Mouse (Mus musculus) layer of hippocampus, postnatal 36 days (tissue): Measurements from ENCODE around the gene Hoxa2. TPM values are rescaled to one million over a fixed set of nuclear protein-coding genes. Genes with fewer than 3 reads are reported as not detected.

Experiments used
- DNase-seq, 2 experiments: peaks; one replicate each; pipeline ENCODE4 v3.0.0; 2022
- total RNA-seq, 2 experiments: library from RNA; stranded (reverse); gene quantifications; 2 replicates each; pipeline ENCODE4 v1.2.3; 2021

Gene Hoxa2
- total RNA-seq, 2 experiments from 2014 or later: not detected

DNA sequence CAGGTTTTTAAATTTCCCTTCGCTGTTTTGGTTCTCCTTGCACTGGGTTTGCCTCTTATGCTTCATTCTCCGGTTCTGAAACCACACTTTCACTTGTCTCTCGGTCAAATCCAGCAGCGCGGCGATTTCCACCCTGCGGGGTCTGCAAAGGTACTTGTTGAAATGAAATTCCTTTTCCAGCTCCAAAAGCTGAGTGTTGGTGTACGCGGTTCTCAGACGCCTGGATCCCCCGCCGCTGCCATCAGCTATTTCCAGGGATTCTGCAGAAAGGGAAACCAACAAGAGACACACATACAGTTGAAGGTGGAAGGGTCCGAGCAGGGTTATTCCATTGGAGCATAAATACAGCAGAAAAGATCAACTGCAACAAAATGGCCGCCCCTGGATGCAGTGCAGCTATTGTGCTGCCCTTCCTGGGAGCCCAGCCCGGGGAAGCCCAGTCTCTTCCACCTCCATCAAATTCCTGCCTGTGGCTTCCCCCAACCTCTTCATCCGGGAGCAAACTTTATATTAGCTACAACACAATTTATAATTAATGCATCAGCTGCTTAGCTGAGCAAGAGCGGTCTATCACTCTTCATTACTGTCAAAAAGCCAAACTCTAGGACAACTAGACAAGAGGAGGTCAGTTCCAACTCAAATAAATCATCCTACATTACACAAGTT is 1.1 kb downstream of the Hoxa2 start:
- no peak for DNase-seq

DNA sequence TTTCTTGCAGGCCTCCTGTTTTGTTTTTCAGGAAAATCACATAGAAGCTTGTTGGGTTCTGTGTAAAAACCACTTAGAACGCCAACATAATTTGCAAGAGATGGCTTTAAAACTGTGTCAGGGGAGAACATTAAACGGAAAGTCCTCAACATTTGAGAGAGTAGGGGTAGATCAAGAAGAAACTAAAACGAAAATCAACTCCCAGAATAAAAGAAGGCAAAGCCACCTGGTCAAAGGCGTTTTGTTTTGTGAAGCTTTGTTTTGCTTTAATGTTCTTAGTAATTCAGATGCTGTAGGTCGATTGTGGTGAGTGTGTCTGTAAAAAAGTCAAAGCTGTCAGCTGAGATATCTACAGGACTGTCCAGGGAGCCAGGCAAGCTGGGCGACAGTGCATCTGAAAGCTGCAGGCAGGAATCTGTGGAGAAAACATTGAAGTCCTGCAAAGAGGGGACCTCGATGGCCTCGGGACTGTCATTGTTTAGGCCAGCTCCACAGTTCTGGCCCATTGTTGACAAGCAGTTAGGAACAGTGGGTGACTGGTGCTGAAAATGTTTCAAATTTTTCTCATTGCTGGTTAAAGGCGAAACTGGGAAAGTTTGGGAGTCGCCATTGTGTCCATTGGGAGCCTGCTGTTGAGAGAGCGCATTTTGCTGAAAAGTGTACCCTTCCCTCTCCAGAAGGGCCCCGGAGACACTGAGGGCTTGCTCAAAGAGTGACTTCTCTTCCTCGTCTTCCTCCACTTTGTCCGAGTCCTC is 1.8 kb downstream of the Hoxa2 start:
- no peak for DNase-seq

DNA sequence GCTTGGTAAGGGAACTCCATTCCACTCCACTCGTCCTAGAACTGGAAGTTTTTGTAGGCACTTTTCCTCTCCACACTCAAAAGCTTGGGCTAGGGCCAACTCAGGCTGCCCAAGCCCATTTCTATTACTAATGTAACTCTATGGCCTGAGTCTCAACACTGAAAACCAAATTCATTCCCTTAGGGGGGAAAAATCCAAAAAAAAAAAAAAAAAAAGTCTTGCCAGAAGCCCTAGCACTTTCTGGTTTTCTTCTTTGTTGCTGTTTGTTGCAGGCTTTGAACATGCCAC is 2.6 kb downstream of the Hoxa2 start:
- no peak for DNase-seq

DNA sequence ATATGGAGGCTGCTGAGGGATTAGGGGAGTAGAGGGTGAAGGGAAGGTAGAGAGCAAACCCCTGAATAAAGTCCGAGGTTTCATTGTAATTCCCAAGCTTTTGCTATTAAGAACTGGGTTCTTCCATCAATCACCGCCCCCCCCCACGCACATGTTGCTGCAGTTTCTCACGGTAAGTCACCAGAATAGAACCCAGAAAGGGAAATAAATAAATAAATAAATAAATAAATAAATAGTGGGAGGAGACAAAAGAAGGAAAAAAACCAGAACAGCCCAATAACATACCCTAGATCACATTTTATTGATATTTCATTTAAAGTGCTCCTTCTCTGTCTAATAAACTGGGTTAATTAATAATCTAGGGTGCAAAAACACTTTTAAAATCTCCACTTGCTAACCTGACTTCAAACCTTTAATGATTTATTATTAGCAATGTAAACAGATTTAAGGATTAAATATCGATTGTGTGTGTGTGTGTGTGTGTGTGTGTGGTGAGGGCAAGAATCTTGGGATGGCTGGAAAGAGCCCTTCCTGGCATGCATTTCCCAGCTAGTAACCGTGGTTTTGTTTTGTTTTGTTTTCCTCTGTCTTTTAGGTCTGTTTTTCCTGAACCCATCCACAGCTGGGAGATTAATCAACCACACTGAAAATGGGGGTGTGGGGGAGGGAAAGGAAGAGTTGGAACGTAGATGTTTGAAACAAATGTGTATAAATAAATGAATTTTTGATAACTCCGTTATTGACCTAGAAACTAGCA is 3.1 kb downstream of the Hoxa2 start:
- DNase-seq: no peak

DNA sequence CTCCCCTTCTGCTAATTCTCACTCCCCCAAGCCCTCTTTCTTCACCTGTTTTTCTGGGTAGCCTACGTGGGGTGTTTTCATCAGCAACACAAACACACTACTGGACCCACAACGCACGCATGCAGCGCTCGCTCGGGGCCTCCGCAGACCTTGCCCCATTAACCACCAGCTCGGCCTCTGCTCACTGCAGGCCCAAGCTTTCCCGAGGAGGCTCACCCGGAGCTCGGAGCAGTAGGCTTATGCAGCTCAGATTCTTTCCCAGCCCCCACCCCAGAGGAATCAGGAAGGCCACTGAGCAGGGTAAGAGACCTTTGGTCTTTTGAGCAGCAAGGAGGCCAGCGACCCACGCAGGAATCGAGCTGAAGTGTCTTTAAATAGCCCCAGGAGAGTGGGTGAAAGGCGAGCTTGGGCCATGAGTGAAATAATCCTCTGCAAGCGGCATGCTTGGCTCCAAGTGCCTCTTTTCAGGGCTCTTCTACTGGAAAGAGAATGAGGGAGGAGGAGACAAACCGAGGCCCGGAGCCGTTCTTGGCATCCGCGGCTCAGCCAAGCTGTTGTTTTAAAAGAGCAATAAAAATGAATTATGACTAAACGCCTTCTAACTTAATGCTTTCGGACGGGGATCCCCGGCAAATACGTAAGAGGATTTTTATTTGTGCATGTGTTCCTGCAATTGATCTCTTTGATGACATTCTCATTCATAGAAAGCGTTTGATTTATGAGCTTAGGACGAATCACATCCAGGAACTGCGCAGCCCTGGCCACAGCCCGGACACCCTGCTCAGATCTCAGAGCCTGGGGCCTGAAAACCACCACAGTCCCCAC is 3.9 kb downstream of the Hoxa2 start:
- no peak for DNase-seq

DNA sequence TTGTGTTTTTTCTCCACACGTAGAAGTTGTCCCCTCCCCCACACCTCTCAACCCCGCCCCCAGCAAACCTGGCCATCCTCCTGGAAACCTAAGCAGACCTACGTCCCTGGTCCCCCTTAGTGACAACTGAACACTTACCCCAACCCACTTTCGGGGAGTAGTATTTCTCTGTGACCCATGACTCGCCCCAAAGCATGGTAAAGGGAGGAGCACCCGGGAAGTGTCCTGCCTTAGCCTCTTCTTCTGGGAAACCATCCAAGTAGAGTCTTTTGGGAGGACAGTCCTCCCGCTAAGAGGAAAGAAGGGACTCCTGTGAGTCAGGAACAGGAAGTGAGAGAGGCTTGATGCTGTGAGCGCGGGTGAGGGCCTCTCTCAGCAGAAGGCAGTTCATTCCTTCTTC is 4.7 kb downstream of the Hoxa2 start:
- DNase-seq: no peak

DNA sequence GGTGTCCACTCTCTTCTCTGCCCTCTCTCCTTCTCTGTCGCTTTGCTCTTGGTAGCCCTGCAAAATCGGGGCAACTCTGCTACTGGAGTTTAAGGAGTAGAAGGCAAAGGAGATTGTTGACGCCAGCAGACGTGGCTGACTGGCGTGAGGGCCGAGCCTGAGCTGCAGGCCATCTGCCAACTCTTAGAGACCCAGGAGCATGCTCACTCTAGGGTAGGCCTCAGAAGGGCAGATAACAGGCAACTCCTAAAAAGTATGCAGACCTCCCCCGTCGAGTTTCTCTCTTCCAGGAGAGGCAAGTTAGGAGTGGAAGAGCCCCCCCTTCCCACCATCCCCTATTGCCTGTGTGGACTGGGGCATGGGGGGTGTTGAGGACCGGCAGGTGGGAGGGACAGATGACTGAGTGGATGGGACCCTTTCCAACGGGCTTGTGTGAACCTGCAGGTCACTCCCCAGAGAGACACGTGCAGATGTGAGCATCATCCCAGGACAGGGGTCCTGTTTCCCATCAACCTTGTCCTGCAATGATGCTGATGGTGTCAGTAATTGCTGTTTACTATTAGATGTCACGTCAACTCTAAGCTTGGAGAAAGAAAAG is 5.4 kb downstream of the Hoxa2 start:
- DNase-seq: no peak

DNA sequence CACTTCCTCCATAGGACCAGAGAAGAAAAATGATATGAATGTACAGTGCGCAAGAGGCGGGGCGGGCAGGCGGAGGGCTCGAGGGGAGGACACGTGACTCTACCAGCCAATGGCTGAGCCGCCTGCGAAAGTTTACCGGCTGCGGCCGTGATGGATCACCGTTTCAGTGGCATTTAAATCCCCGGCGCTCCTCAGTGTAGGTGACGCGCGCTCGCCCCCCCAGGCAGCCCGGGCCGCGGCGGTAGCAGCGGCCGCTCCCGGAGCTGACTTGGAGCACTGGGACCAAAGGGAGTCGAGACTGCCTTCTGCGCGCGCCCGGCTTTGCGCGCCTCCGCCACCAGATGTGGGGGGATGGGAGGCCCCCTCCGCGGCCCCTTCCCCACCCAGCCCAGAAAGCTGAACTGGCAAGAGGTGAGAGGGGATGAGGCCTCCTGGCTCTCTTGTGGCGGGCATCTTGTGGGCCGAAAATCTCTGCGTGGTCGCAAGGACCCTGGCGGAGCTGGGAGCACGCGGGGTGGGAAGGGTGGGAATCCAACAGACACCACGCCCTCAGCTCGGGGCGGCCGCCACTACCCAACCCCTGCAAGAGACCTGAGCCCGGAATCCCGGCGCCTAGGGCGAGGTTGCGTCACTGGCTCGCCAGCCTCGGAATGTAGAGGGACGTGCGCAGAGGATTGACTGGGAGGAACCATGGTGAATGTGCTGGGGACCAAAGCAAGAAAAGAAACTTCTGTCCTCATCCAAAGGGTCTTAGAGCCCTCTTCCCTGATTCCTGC is 6.2 kb downstream of the Hoxa2 start, which contains the start of gene Hoxa1:
Gene Hoxa1, minus strand, starts transcription at position 42 of the 776 bp plus-strand sequence.
- DNase-seq: no peak

DNA sequence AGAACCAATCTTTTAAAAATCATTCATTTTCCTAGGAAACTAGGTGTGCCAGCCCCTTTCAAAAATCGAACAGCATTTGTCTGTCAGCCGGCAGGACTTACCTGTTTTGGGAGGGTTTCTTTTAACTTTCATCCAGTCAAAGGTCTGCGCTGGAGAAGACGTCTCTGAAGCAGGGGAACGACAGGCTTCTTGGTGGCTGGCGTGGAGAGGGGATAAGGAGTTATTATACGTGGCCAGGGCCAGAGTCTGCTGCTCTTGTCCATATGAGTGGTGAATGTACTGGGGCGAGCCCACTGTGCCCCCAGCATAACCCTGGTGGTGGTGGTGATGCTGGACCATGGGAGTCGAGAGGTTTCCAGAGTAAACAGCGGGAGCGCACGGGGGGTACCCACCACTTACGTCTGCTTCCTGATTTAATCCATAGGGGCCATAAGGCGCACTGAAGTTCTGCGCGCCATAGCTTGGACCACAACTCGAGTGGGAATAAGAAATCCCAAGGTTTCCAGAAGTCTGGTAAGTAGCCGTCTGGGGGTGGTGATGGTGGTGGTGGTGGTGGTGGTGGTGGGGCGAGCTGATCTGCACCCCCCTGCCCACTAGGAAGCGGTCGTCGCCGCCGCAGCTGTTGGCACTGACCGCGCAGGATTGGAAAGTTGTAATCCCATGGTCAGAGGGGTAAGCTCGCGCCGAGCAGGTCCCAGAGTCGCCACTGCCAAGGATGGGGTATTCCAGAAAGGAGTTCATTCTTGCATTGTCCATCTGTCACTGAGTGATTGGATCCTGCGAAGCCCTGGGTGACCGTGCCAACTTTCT is 7.0 kb downstream of the Hoxa2 start:
- DNase-seq: no peak

DNA sequence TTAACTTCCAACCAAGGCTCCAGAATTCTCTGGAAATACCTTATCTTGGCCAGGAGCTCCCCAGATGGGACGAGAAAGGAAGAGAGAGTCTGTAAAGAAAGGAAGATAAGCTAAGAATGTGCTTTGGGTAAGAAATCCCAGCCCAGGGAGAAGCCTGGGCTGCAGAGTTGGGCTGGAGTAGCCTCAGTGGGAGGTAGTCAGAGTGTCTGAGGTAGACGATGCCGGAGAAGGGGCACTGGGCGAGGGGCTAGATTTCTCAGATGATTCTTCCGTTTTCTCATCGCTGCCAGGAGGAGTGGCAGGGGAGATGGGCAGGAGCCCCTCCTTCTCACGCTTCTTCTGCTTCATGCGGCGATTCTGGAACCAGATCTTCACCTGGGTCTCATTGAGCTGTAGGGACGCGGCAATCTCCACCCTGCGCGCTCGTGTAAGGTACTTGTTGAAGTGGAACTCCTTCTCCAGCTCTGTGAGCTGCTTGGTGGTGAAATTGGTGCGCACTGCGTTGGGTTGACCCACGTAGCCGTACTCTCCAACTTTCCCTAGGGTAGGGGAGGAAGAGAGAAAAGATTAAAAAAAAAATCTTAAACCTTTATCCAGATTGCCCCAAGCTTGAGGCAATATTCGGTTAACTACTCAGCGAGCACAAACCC is 8.0 kb downstream of the Hoxa2 start:
- DNase-seq: no peak

DNA sequence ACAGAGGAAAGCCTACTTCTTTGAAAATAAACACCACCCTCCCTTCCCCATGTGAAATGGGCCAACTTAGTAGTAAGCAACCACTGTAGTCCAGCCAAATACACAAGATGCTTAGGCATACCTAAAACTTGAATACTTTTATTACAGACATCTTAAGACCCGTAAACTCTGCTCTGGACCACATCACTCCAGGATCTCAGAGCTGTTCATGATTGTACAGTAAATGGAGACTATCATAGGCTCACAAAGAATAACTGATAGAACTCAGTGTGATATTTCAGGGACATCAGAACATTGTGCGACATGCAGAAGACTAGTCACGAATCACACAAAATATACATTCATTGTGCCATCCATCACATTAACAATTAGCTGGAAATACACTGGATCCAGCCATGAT is 9.2 kb downstream of the Hoxa2 start:
- no peak for DNase-seq

DNA sequence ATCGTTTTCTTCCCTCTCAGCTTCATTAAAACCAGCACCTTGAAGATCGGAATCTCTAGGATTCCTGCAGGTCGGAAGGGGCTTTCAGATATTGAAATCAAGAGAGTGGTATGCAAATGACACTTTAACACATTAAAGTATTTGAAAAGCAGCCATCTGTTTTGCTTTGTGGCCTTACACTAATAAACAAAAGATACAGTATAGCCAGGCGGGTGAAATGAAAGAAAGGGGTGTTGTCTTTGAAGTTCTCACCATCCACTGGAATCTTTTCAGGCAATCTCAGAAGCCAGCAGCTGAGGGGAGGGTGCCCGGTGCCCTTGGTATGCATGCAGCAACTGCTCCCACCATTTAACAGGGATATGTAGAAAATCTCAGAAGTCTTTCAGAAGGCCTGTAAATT is 10.6 kb downstream of the Hoxa2 start:
- no peak for DNase-seq

DNA sequence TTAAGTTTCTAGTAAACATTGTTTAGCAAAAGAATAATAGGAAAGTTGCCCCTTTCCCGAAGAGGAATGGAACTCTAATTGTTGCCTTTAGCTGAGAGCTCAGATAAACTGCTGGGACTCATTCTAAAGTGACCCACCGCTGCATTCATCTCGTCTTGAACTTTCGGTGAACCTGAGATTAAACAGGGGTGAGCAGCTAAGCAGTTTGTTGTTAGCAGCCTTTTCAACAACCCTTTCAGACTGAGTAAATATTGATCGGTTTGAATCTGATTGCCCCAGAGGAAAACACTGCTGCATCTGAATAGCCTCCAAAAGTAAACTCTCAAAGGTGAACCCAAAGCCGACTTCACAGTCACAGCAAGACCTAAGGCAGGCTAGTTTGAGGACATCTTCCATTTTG is 11.4 kb downstream of the Hoxa2 start:
- DNase-seq: no peak

DNA sequence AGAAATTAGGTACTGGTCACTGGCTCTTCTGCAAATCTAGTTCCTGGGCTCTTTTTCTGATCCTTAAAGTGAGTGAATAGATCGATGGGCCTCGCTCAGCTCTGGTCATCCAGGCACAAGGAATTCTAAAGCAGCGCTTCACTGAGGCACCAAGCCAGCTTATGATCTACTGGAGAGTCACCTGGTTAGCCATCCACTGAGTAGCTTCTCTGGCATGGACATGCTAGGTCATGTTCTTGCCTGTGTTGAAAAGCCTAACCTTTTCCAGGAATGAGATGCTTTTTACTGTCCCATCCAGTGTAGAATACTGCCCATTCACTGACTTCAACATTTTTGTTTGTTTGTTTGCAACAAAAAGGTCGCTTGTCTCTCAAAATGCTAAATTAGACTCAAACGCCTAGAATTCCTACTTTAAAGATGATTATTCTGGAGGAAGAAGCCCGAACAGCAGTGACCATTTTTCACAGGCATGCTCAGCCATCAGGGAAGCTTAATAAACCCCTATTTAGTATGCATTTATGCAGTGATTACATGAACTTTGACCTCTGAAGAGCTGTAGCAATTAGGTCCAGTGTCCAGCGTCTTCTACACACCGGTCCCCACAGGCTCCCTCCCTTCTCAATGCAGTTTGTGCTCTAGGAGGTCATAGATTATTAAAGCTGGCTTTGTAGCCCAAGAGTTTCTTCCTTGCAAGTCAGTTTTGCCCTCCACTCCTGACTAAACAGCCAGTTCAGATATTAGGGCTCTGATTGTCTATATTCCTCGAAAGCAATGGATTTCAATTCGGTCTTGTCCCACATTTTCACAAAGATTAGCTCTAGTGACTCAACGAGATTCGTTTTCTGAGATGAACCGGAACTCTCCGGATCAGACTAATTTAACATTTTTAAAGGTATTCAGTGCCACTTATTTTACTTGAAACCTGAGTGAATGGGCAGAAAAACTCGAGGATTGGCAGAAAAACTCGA is 12.1 kb downstream of the Hoxa2 start:
- DNase-seq: no peak

DNA sequence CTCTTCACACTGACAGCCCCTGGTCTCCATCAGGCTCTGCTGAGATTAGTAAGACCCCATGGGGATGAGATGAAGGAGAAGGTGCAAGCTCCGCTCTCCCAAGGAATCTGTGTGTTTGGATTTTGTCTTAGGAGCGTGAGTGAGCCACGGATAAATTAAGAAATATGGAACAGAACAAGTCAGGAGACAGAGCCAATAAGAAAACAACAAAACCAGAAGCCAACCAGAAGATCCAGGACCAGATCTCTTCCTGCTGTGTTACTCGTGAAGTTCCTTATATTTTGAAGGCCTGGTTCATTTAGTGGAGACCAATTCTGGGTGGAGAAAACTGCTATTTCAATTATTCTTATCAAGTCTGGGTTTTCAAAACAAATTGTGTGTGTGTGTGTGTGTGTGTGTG is 13.1 kb downstream of the Hoxa2 start:
- DNase-seq: no peak

DNA sequence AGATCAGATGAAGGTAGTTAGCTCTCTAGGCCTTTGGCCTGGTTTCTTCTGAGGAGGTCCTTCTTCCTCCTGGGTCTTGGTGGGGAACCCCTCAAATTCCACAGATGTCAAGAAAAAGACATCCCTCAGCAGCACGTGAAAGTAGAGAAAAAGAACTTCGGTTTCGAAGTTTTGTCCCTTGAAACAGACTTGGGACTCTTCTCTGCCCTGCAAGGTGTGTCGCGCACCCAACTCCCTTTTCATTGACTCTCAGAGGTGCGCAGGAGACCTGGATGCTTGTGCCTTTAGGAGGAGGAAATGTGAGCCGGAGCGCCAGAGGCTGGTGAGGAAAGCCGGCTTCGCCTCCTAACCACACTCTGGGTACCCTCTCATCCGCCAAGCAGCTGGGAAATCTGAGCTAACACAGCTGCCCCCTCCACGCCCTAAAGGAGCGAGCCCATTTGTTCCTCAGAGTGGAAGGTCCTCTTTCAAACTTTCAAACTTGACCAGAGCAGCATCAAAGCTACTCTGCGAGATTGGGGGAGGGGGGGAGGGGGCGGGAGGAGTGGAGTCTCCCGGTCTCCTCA is 14.1 kb downstream of the Hoxa2 start:
- no peak for DNase-seq

DNA sequence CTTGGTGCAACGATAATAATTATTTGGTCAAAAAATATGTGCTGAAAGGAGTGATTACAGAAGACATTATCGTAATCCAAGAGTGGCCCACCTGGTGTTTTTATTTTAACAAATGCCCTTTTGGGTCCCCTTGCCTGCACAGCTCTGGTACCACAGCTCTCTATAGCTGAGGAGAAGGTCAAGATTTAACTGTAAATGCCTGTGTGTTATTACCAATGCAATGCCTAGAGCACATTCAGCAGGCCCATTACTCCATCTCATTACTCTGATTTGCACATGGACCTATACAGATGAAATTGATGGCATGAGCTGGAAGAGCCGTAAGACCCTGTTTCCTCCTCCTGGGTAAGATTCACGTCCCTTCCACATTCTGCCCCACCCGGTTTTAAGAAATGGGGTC is 25.5 kb downstream of the Hoxa2 start:
- no peak for DNase-seq

DNA sequence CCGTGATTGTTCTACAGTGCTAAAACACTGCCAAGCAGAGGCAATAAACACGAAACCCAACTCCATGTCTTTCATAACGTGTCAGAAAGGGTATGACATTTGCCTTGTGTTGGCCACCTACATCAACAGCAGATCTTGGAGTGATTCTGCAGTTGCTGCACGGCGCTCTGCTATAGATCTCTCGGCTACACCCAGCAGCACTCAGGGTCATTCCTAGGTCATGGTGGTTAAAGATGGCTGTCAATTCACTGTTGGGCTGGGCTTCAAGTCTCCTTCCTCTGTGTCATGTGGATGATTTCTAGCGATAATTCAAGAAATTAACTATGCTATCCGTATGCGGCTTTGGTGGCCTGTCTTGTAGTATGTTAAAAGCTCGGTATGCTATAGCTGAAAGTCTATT is 26.1 kb downstream of the Hoxa2 start:
- no peak for DNase-seq
